Mouse (Mus musculus) cortical plate, adult 2 months (tissue): ENCODE data around the gene Abce1.

Experiments used
- CTCF ChIP-seq: fragments of 200-500 bp; IDR thresholded peaks from 2 replicates; pipeline ENCODE4 v1.5.1; 2011; ENCODE audit warnings: mild to moderate bottlenecking, control low read depth, low read length; ENCODE audit not compliant: insufficient read depth; ENCODE audit errors: extremely low read depth
- POLR2A ChIP-seq: fragments of 200-500 bp; IDR thresholded peaks from 2 replicates; pipeline ENCODE4 v1.6.1; 2011; ENCODE audit warnings: mild to moderate bottlenecking, low read length, control low read depth; ENCODE audit not compliant: insufficient read depth; ENCODE audit errors: extremely low read depth

DNA sequence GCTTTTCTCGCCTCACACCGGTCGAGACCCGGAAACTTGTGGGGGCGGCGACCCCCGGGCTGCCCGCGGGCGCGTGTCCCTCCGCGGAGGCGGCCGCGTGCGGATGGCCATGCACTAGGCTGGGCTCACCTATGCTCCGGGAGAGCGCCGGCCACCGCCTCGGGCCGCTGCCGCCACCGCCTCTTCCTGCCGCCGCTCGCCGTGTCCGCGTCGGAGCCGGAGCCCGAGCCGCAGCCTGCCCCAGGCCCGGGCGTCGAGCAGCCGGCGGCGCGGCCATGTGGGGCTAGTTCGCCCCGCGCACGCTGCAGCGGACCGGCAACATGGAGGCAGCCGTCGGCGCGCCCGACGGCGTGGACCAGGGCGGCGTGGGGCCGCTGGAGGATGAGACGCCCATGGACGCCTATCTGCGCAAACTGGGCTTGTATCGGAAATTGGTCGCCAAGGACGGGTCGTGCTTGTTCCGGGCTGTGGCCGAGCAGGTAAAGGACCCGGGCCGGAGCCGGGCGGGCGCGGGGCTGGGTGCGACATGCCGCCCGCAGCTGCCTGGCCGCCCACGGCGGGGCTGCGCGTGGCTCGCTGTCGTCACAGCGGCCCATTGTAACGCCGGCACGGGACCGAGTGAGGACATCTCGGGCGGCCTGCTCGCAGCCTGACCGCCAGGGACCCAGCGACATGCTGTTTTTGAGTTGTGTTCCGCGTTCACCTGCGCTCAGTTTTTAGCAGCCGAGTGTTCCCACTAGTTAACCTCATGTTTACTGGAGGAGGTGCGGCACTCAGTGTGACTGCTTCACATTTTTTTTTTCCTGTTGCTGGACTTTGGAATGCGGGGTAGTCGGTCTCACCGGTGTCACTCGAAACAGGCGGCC lies 71.7 kb downstream of the Abce1 start, which contains the start of gene Otud4:
- TF ChIP-seq CTCF (no peak), POLR2A (no peak; the same call in 1 of the 2 replicates)
